Mouse (Mus musculus) ovary, adult 18-20 months (tissue): ENCODE results near the gene Asxl1.
A peak's percentile ranks its signal among the peaks of the same experiment; 100 is the strongest.
"Not testable (repeated sequence)": the region's sequence is repeated elsewhere in the genome, so short reads cannot be mapped to it uniquely, and the experiment has no call there.

ENCODE experiments used
- DNase-seq: peaks from one replicate; pipeline ENCODE4 v3.0.0; 2022; ENCODE audit warnings: low spot score, mixed read lengths

Gene Asxl1

DNA sequence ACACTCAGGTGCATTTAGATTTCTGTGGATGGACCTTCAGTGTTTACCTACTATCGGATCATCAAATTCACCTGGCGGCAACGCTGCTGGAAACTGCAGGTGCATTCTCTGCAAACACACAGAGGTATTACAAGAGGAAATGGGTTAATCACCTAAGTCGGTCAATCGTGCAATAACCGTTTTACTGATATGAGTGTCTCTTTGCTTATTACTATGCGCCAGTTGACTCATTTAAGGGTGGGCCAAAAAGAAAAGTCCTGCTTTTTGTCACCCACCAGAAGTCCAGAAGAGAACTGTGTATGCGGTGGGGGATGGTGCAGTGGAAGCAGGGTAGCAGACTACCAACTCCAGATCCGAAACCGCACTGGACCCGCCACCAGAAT, 567 bp upstream of the Asxl1 start:
- no peak for DNase-seq

DNA sequence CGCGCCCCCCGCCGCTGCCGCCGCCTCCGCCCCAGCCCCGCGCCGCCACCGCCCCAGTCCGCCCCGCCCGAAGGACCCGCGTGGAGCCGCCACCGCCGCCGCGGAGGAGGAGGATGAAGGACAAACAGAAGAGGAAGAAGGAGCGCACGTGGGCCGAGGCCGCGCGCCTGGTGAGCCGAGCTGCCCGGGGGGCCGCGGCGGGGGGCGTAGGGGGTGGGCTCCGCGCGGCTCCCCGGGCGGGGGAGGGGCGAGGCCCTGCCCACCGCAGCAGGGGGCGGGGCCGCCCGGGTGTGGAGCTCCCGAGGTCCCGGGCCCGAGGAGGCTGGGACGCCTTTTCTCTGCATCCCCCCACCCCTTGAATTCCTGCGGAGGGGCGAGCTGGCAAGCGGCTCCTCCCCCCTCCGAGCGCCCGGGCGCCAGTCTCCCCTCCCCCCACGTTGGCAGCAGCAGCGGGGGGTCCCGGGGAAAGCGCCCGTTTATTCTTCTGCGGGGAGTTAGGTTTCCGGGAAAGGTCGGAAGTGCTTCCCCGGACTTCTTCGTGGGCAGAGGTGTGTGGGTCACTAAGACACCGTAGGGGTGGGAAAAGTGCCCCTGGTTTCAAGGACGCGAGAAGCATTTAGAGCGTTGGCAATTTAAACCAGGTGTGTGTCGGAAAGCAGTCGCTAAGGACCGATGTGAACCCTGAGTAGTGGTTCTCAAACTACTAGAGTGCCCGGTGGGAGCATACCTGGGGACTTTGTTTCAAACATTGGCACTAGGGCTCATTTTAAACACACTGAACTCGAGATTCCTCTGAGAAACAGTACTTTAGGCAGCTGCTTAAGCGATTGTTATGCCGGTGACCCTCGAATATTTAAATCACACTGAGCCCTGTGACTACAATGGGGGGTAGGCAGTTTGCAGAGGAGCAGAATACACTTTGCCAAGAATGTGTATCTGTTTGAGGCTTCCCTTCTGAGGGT, 873 bp downstream of the Asxl1 start:
- peak; percentile 60 for DNase-seq

DNA sequence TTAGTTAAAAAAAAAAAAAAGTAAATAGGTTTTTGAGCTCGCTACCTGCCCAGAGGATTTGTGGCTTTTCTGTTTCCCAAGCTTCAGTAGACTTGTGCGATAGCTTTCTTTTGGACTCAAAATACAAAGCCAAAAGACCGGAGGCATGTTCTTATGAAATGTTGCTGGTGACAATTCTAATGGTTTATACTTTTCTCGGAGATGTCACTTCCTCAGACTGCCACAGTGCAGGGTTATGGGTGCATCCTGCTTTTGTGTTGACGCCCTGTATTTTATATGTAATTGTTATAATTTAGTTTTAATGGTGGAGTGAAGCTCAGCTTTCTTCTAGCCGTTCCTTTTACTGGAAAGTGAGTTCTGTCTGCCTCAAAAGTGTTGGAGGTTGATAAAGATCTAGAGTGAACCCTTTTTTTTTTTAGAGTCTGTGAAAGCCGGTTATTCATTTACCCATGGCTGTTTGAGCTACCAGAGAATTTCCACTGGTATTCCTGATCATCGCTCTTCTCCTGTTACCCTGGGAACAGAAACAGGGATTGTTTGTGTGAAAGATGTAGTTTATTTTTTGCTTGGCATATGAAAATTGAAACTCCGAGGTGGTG, 1.7 kb downstream of the Asxl1 start:
- DNase-seq, result no peak

DNA sequence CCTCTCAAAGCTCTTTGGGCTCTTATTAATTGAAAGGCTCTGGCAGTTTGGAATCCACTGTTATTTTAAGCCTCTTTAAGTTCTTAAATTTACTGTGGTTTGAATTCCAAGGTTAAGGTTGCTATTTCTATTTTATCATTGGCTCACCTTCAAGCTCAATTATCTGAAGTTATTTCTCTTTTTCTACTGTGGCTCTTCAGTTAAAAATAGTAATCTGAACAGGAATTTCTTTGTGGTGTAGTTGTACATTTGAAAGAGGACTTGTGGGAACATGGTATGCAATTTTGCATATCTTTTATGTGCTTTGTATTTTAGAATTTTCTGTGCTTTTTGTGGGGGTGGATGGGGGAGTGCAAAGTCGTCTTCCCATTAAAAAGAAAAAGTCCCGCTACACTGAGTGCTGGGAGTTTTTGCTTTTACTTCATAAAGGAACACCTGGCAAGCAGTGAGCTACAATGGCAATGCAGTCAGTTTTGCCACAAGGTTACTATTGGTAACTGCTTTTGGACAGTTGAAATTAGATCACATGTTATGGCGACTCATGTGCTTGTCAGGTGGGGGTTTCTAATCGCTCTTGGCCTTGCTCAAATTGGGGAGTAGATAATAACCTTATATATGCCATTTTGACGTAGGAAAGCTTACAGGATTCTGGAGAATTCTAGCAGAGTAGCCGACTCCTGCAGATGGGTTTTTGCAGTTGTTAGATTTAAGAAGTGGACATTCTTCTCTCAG, 2.6 kb downstream of the Asxl1 start:
- no peak for DNase-seq

DNA sequence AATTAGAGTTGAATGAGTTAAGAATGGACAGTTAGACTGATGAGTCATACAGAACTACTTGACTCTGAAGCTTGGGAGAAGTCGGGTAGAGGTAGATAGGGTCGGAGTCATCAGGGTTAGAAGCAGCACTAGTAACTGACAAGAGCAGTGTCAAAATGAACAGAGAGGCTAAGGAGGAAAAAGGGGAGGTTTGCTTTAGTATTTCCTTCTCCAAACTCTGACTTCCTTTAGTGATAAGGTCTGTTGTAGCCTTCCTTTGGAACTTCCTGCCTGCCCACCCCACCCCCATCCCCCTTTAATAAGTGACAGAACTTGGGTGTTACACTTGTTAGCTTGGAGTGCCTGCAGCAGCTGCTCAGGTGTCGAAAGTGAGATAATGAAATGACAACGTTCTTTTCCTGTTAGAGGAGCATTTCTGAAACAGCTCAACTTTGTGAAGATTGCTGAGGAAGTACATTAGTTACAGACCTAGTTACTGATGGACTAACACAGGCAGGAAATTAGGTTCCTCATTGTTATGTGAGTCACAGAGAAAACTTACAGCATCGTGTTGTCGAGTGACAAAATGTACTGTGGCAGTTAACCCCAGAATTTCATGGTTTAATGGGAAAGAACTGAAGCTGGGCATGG, 5.0 kb downstream of the Asxl1 start:
- no peak for DNase-seq

DNA sequence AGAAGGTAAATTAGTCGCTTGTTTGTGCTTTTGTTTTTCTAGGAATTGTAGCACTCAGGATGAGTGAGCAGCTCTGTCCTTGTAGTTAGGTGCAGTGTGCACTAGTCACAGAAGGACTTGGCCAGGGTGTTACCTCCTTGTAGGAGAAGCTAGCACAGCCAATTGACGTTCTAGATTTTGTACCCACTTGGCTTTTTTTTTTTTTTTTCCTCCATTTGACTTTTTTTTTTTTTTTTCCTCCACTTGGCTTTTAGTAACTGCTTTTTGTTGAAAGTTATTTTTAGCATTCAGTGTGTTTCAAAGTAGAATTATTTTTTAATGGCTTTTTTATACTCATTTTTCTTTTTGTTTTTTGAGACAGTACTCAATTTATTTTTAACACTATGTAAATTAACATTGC, 9.0 kb downstream of the Asxl1 start:
- DNase-seq, result no peak

DNA sequence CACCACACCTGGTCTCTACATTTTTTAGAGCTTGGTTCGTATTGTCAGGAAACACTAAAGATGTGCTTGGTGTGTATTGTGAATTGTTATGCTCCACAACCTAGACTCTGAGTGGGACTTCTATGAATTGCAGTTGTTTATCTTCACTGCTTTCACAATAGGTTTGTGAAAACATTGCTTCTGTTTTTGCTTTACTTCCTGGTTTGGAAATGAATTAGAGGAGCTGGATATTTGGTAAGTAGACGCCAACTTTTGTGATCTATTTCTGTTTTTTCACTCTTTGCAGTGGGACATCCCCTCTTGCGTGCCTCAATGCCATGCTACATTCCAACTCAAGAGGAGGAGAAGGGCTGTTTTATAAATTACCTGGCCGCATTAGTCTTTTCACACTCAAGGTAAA, 11.2 kb downstream of the Asxl1 start:
- DNase-seq, result no peak

DNA sequence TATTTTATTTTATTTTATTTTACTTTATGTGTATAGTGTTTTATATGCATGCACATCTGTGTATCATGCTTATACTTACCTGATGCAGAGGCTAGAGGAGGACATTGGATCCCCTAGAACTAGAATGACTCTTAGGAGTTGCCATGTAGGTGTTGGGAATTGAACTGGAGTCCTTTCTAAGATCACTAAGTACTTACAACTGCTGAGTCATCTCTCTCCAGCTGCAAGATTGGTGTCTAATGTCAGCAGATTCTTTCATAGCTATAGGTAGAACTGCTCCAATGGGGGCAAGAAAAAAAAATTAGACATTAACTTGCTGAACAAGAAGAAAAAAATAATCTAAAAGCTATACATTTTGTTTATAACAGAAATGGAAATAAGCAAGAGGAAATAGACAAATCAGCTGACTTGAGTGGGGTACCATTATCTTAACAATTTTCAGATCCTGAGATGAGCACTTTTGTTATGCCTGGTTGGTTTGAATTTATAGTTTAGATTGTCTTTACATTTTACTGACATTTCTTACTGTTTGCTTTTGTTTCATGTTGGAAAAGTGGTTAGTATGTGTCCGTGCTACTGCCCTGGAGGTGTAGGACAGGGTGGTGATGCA, 15.6 kb downstream of the Asxl1 start:
- no peak for DNase-seq

DNA sequence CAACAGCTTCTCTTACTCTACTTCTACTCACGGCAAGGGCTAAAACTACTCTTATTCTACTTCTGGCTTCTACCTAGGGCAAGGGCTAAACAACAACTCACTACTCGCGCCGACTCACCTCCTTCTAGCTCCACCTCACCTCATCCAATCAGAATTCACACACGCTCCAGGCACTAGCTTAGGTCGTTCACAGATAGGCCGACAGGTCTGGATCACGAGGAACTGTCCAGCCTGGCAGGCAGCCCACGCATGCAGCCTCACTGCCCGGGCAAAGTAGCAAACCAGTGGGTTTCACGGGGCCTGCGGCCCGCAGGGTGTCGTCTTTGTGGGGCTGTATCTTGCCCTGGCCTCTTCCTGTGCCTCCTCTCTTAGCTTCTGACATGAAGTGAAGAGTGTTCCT, 18.9 kb downstream of the Asxl1 start:
- DNase-seq, result not testable (repeated sequence)

DNA sequence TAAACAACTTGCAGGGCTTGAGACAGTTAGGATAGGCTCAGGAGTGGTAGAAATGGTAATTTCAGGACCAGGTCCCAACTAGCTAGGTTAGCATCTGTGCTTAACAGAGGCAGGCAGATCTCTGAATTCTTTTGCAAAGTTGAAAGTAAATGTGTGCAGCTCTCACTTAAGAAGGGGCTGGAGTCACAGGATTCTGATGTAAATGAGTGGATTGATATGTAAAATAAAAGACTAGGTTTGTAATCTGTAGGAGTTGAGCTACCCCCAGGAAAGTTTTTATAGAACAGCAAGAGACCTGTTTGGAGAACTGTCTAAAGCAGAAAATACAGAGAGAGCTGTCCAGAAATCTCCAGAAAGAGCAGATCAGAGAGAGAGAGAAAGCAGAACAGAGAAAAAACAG, 25.2 kb downstream of the Asxl1 start:
- no peak for DNase-seq

DNA sequence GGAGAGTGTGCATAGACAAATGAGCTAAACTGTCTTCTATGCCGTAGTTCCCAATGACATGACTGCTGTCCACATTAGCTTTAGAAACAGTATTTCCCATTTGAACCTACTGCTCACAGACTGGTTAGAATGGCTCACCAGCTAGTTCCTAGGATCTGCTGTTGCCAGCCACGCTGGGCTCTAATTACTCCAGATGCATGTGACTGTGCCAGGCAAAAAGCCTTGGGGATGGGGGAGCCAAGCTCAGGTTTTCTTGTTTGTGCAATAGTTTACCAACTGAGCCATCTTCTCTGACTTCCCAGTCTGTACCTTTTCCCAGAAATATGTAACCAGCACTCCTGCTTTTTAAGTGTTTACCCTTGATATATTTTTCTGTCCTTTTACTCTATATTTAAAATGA, 29.8 kb downstream of the Asxl1 start:
- DNase-seq, result no peak

DNA sequence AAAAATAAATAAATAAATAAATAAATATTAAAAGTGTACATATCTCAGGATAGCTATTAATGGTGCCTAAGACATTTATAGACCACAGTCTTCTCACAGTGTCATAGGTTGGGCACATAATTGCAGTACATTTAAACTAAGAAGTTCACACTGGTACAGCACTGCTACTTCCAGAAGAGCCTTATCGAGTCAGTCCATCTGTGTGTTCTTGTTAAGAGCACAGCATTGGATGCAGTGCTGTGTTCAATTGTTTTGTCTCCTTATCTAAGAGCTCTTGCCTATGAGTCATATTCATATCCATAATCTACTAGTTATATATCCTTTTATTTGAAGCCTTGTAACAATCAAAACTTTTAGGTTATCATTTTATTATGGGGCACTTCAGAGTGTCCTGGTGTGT, 34.9 kb downstream of the Asxl1 start:
- DNase-seq, result no peak

DNA sequence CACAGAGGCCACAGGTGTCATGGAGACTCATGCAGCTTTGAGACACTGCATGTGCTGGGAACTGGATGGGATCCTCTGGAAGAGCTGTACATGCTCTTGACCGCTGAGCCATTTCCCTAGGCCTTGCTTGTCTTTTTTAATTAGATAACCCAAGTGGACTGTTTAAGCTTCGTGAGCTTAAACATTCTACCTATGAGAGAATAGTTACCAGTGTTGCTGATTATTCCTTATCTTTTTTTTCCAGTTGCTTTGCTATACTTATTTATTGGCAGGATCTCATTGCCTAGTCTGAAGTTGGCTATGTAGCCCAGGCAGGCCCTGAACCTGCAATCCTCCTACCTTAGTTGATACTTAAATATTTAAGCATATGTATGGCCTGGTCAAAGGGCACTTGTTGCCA, 44.2 kb downstream of the Asxl1 start:
- DNase-seq, result no peak

DNA sequence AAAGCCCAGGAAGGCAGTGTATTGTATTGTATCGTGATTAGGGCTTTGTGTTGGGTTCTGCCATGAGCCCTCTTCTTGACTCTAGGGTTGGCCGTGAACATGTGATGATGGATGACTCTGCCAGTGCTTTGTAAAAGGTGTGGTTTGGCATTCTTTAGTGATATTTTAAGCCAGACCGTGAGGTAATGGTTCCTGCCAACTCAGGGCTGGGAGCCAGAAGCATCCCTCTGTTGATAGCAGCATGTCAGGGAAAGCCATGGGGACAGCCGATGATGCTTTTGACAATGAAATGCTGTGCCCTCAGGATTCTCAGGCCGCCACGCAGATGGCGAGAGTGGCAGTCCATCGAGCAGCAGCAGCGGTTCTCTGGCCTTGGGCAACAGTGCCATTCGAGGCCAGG, 47.4 kb downstream of the Asxl1 start:
- no peak for DNase-seq

DNA sequence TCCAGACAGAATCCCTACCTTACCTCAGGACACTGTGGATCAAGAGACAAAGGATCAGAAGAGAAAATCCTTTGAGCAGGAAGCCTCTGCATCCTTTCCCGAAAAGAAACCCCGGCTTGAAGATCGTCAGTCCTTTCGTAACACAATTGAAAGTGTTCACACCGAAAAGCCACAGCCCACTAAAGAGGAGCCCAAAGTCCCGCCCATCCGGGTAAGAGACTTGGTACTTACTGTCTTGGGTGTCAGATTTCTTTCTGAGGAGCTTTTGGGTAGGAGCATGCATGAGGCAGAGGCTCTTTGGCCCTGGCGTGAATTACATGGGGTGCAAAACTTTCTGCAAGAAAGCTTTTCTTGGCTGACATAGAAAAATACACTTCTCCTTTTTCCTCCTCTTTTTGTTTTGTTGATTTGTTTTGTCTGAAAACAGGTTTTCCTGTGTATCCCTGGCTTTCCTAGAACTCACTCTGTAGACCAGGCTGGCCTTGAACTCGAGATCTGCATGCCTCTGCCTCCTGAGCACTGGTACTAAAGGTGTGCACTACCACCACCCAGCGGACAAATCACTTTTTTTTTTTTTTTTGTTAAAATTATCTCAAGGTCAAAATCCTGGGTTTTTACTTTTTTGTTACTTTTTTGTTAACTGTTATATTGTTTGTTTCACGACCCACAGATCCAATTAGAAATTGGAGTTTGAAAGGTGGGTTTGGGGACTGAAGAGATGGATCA, 52.3 kb downstream of the Asxl1 start:
- no peak for DNase-seq

DNA sequence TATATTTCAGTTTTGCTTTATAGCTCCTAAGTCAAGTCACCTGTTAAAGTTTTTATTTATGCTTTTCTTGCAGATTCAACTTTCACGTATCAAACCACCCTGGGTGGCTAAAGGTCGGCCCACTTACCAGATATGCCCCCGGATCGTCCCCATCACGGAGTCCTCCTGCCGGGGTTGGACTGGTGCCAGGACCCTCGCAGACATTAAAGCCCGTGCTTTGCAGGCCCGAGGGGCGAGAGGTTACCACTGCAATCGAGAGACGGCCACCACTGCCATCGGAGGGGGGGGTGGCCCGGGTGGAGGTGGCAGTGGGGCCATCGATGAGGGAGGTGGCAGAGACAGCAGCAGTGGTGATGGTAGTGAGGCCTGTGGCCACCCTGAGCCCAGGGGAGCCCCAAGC, 53.5 kb downstream of the Asxl1 start:
- no peak for DNase-seq

DNA sequence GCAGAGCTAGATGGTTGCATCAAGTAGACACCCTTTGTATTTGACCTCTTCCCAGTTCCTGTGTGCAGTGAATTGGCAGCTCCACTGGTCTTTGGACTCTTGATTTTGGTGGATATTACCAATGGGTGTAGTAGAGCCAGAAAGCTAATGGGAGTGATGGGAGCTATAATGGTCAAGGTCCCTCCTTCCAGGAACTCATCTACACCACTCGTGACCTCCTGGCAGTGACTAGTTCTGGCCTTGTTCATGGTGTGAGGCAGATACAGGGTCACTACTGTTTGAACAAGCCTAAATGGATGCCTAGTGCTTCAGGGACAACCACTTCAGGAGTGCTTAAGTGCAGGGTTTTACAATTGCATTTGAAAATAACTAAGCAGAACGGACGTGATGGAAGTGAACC, 58.4 kb downstream of the Asxl1 start:
- DNase-seq, result no peak

DNA sequence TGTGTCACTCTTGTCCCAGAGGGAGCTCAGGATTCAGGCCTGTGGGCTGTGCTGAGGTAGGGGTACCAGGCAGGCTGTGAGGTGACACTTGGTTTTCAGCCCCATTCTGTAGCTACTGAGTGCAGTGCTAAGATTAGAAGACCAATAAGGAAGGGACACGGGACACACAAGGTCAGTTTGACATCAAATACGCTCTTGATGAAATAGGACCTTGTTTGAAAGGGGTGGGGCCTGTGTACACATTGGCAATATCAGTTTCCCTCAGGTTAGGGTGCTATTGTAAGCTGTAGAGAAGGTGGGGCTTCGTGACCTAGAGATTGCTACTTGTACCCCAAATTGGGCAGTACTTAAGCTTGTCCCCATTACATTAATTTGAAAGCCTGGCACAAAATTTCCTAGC, 59.3 kb downstream of the Asxl1 start:
- DNase-seq, result no peak

DNA sequence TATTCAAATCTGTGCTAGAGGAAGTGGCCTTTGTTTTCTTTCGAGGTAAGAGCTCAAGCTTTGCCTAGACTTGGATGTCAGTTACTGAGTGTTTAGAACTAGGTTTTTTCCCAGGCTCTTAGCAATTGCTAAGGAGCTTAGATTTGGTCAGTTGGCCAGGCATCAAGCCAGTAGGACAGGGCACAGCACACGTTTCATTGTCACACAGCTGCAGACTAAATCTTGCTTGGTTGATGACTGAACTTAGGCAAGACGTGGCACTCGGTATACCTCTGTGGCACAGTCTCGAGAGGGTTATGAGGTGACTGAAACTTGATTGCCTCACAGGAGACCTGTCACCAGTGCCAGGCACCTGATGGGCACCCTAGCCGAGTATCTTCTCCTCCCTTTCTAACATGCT, 61.3 kb downstream of the Asxl1 start:
- no peak for DNase-seq

DNA sequence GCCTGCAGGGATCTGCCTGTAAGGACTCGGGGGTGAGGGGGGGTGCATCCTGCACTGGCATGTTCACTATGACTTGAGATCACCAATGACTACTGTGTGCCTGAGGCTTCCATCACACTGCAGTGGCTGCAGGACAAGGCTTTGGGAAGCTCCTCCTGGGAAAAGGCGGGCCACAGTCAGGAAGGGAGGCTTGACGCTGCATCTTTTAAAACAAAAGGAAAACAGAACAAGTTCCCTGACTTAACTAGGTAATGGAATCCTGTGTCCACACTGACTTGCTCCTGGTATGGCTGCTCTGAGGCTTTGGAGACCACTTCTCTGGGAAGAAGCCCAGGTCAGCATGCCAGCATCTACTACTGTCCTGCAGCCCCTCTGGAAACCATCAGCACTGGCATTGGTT, 63.3 kb downstream of the Asxl1 start:
- DNase-seq, result no peak

DNA sequence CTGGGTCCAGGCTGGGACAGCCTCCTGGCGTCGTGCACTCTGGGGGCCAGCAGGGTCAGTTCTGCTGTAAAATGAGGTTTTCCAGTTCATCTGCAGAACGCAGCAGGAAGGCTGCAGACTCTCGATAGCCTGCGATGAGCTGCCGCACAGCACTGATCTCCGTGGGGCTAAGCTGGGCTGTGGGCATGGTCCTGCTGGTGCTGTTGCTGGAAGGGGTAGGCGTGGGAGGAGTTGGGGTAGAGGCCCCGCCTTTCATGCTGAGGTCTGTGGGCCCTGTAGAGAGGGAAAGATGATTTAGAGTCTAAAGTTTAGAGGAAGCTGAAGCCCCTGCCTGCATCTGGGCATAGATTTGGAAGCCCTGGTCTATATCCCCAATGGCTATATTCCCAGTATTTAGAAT, 65.9 kb downstream of the Asxl1 start:
- no peak for DNase-seq

DNA sequence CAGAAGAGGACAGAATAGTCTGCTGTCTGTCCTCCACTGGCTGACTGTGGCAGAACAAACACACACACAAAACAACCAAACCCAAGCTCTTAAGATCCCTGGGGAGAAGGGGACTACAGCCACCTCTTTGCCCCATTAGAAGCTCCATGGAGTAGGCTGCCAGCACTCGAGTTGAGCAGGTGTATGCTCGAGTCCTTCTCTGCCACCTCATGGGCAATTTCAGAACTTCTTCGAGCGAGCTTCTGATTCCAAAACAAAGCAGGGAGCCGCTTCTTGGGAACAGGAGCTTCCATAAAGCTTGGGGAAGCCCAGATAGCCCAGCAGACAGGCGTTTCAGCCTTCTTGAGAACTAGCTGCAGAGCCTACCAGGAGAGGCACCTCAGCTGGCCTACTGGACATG, 66.9 kb downstream of the Asxl1 start:
- DNase-seq, result no peak
